Mouse (Mus musculus) hindbrain, embryonic 14.5 days (tissue): ENCODE data around the gene Vav3. TPM values are rescaled to one million over a fixed set of nuclear protein-coding genes. Genes with fewer than 3 reads are reported as not detected.

ENCODE experiments used
- ATAC-seq: fragments of 200-750 bp; cut with Nextera tagmentation; 2 replicates; pipeline ENCODE4 v1.8.0; 2017; ENCODE audit warnings: moderate number of reproducible peaks, mild to moderate bottlenecking, moderate TSS enrichment, moderate library complexity; ENCODE audit not compliant: low FRiP score
- DNase-seq: peaks from one replicate; pipeline ENCODE4 v3.0.0-alpha.2; 2015; ENCODE audit warnings: low spot score
- H3K27ac ChIP-seq: fragments of 300-500 bp; sonication (generic); 2 replicates; pipeline ENCODE4 v1.5.1; 2014; ENCODE audit warnings: mild to moderate bottlenecking, moderate library complexity
- H3K27me3 ChIP-seq: fragments of 300-500 bp; sonication (generic); 2 replicates; pipeline ENCODE4 v1.6.1; 2014; ENCODE audit warnings: mild to moderate bottlenecking, low read length, mixed read lengths; ENCODE audit not compliant: control insufficient read depth, insufficient read depth
- H3K36me3 ChIP-seq: fragments of 300-500 bp; sonication (generic); replicated peaks from 2 replicates; pipeline ENCODE4 v1.6.1; 2014; ENCODE audit not compliant: control insufficient read depth, insufficient read depth
- H3K4me1 ChIP-seq: fragments of 300-500 bp; sonication (generic); replicated peaks from 2 replicates; pipeline ENCODE4 v1.6.1; 2014; ENCODE audit warnings: antibody characterized with exemption, low read length, mixed read lengths; ENCODE audit not compliant: control insufficient read depth, insufficient read depth
- H3K4me2 ChIP-seq: fragments of 300-500 bp; sonication (generic); replicated peaks from 2 replicates; pipeline ENCODE4 v1.6.1; 2014; ENCODE audit warnings: mild to moderate bottlenecking, moderate library complexity
- H3K4me3 ChIP-seq: fragments of 300-500 bp; sonication (generic); replicated peaks from 2 replicates; pipeline ENCODE4 v1.5.1; 2014; ENCODE audit warnings: mild to moderate bottlenecking, low read length
- H3K9ac ChIP-seq: fragments of 300-500 bp; sonication (generic); 2 replicates; pipeline ENCODE4 v1.6.1; 2014
- H3K9me3 ChIP-seq: fragments of 300-500 bp; sonication (generic); 2 replicates; pipeline ENCODE4 v1.6.1; 2016; ENCODE audit warnings: low read length; ENCODE audit not compliant: control insufficient read depth
- WGBS: fragments of 180-500 bp; shearing (Covaris S2); extraction: QIAGEN DNeasy Blood & Tissue Kit; methylation state at CpG from one replicate; pipeline ENCODE4 v1.1.7; 2014; 5-methylcytosine and 5-hydroxymethylcytosine counted together
- polyA plus RNA-seq: library from polyadenylated mRNA; unstranded; fragments of >200 nt; fragmentation: Nextera tagmentation; extraction: Ambion mirVana; gene quantifications from 2 replicates; pipeline ENCODE4 v1.2.1, GENCODE M21; 2014

Gene Vav3
- polyA plus RNA-seq, 1 experiment from 2014 or later, result 18.8 TPM

- H3K27ac ChIP-seq, result no peak overlapping the region
- 66% methylated on average over 8 of the region's 8 CpGs for WGBS
- DNase-seq (no peak), ATAC-seq (no peak)
- H3K4me2 ChIP-seq, result no peak overlapping the region
- no peaks in the 10 kb centered on the region for H3K36me3 ChIP-seq
- H3K27me3 ChIP-seq, result no peaks in the 10 kb centered on the region
- no peak overlapping the region for H3K9ac ChIP-seq
- no peak overlapping the region for H3K4me3 ChIP-seq
- no peaks in the 10 kb centered on the region for H3K9me3 ChIP-seq
- H3K4me1 ChIP-seq, result 0 out of 2 replicates have a peak, but pooled peaks cover 6% of the 10 kb centered on the region
Observed at GRCm38 (mm10) chr3:109476521-109476920, 136.1 kb downstream of the Vav3 start.

- ATAC-seq, result no peak
Observed at GRCm38 (mm10) chr3:109478297-109478696, 137.8 kb downstream of the Vav3 start.

GRCm38 (mm10) chr3:109480625-109481024 is 140.2 kb downstream of the Vav3 start:
- Histone ChIP-seq H3K4me3 (no peak overlapping the region), H3K9me3 (no peaks in the 10 kb centered on the region), H3K9ac (no peak overlapping the region), H3K27ac (no peak overlapping the region), H3K27me3 (no peaks in the 10 kb centered on the region), H3K4me1 (0 out of 2 replicates have a peak, but pooled peaks cover 6% of the 10 kb centered on the region), H3K4me2 (no peak overlapping the region), H3K36me3 (no peaks in the 10 kb centered on the region)
- no peak for ATAC-seq
- DNase-seq, result no peak
- WGBS, result 85% methylated on average over 2 of the region's 2 CpGs

More at GRCm38 (mm10) chr3:109478297-109478696, 137.8 kb downstream of the Vav3 start:
- no peak for DNase-seq
- no peaks in the 10 kb centered on the region for H3K27me3 ChIP-seq
- H3K4me1 ChIP-seq, result 0 out of 2 replicates have a peak, but pooled peaks cover 6% of the 10 kb centered on the region
- H3K27ac ChIP-seq, result no peak overlapping the region
- 88% methylated on average over 4 of the region's 4 CpGs for WGBS
- H3K4me3 ChIP-seq, result no peak overlapping the region
- H3K9ac ChIP-seq, result no peak overlapping the region
- H3K9me3 ChIP-seq, result no peaks in the 10 kb centered on the region
- H3K4me2 ChIP-seq, result no peak overlapping the region
- no peaks in the 10 kb centered on the region for H3K36me3 ChIP-seq

- Histone ChIP-seq H3K27ac (no peak overlapping the region), H3K4me3 (no peak overlapping the region), H3K4me1 (peaks cover 10% of the 10 kb centered on the region; the same call in 1 of the 2 replicates), H3K9me3 (no peaks in the 10 kb centered on the region), H3K36me3 (no peaks in the 10 kb centered on the region), H3K4me2 (no peak overlapping the region), H3K27me3 (no peaks in the 10 kb centered on the region), H3K9ac (no peak overlapping the region)
- ATAC-seq, result no peak
- WGBS, result 77% methylated on average over 3 of the region's 3 CpGs
- DNase-seq, result no peak
Observed at GRCm38 (mm10) chr3:109486786-109487185, 146.3 kb downstream of the Vav3 start.

GRCm38 (mm10) chr3:109487823-109488222 is 147.4 kb downstream of the Vav3 start:
- Histone ChIP-seq H3K27me3 (no peaks in the 10 kb centered on the region), H3K4me3 (no peak overlapping the region), H3K9ac (no peak overlapping the region), H3K4me2 (no peak overlapping the region), H3K9me3 (no peaks in the 10 kb centered on the region), H3K36me3 (no peaks in the 10 kb centered on the region), H3K27ac (peak overlapping the region; percentile 59), H3K4me1 (peaks cover 10% of the 10 kb centered on the region; the same call in 1 of the 2 replicates)
- WGBS, result 94% methylated on average over 4 of the region's 4 CpGs
- ATAC-seq, result no peak
- DNase-seq, result no peak

- DNase-seq (peak; percentile 68), ATAC-seq (peak; percentile 46; the same call in 1 of the 2 replicates)
- Histone ChIP-seq H3K36me3 (no peaks in the 10 kb centered on the region), H3K4me2 (no peak overlapping the region), H3K4me1 (peaks cover 10% of the 10 kb centered on the region; the same call in 1 of the 2 replicates), H3K9ac (no peak overlapping the region), H3K27me3 (no peaks in the 10 kb centered on the region), H3K27ac (peak overlapping the region; percentile 59; the same call in 1 of the 2 replicates), H3K9me3 (no peaks in the 10 kb centered on the region), H3K4me3 (no peak overlapping the region)
- 22% methylated on average over 4 of the region's 4 CpGs for WGBS
Observed at GRCm38 (mm10) chr3:109488750-109489171, 148.3 kb downstream of the Vav3 start.

- Histone ChIP-seq H3K4me2 (no peak overlapping the region), H3K4me3 (no peak overlapping the region), H3K9ac (no peak overlapping the region), H3K27ac (no peak overlapping the region), H3K27me3 (no peaks in the 10 kb centered on the region), H3K36me3 (no peaks in the 10 kb centered on the region), H3K9me3 (no peaks in the 10 kb centered on the region), H3K4me1 (peaks cover 13% of the 10 kb centered on the region; the same call in 1 of the 2 replicates)
- DNase-seq (no peak), ATAC-seq (no peak)
- 60% methylated on average over 11 of the region's 11 CpGs for WGBS
Observed at GRCm38 (mm10) chr3:109490561-109491296, 150.3 kb downstream of the Vav3 start.

- no peaks in the 10 kb centered on the region for H3K36me3 ChIP-seq
- H3K9ac ChIP-seq, result no peak overlapping the region
- H3K4me2 ChIP-seq, result no peak overlapping the region
- no peak overlapping the region for H3K27ac ChIP-seq
- H3K4me1 ChIP-seq, result peaks cover 13% of the 10 kb centered on the region; the same call in 1 of the 2 replicates
- no peaks in the 10 kb centered on the region for H3K27me3 ChIP-seq
- DNase-seq (peak; percentile 96), ATAC-seq (no peak)
- H3K9me3 ChIP-seq, result no peaks in the 10 kb centered on the region
- H3K4me3 ChIP-seq, result no peak overlapping the region
- WGBS, result 9% methylated on average over 2 of the region's 2 CpGs
Observed at GRCm38 (mm10) chr3:109491568-109491967, 151.1 kb downstream of the Vav3 start.

GRCm38 (mm10) chr3:109496461-109496860 is 156.0 kb downstream of the Vav3 start:
- ATAC-seq, result peak; percentile 77

More at GRCm38 (mm10) chr3:109496461-109496860, 156.0 kb downstream of the Vav3 start:
- H3K4me1 ChIP-seq, result peaks cover 3% of the 10 kb centered on the region; the same call in 1 of the 2 replicates
- no peak overlapping the region for H3K9ac ChIP-seq
- H3K27me3 ChIP-seq, result no peaks in the 10 kb centered on the region
- 35% methylated on average over 5 of the region's 5 CpGs for WGBS
- DNase-seq, result peak; percentile 47
- no peaks in the 10 kb centered on the region for H3K36me3 ChIP-seq
- no peak overlapping the region for H3K4me2 ChIP-seq
- no peak overlapping the region for H3K4me3 ChIP-seq
- no peaks in the 10 kb centered on the region for H3K9me3 ChIP-seq
- H3K27ac ChIP-seq, result no peak overlapping the region
